Mouse (Mus musculus): Measurements from ENCODE around the gene Tmem63c.

- no peak for TF ChIP-seq CTCF (IDR thresholded peaks at IDR 0.05)
- TF ChIP-seq EP300 (IDR thresholded peaks at IDR 0.05), result no peak
Observed at GRCm38 (mm10) chr12:87057066-87057465, 35.9 kb downstream of the Tmem63c start.
